Mouse (Mus musculus) right cerebral cortex, adult 2 months (tissue): ENCODE measurements around the gene Chic2.

Experiments
- DNase-seq, 2 experiments: peaks; one replicate each; pipeline ENCODE4 v3.0.0; 2021 to 2022; ENCODE audit warnings: low spot score in 2 of 2

Gene Chic2

DNA sequence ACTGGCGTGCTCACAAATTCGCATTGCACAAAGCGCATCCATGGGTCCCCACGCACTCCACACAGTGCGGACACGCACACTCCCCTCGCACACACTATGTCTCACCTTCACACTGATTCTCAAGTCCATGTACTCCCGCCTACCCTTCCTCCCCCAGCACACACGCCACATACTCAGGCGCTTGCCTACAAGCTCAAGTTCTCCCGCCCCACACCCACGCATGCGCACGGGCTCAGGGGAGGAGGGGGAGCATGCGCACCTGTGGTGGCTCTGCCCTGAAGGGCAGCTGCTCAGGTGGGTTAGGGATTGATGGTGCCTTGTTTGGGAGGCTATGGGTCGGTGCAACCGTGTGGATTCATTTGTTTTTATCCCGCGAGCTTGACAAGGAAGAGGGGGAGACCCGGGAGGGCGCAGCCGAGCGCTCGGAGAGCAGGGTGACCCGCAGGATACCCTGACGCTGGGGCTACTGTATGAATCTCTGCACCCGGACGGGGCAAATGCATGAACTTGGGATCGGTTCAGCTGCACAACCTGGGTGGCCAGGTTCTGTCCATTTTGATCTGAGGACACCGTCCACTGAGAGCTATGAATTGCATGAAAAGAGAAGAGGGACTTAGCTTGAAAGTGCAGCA, 22.7 kb upstream of the Chic2 start:
- peak in 1 of 2 experiments; percentile 50 for DNase-seq

- no peak for DNase-seq
These were observed 22.1 kb upstream of the Chic2 start for GRCm38 (mm10) chr5:75066715-75067114.

GRCm38 (mm10) chr5:75063177-75063576, 18.6 kb upstream of the Chic2 start:
- DNase-seq = no peak

DNA sequence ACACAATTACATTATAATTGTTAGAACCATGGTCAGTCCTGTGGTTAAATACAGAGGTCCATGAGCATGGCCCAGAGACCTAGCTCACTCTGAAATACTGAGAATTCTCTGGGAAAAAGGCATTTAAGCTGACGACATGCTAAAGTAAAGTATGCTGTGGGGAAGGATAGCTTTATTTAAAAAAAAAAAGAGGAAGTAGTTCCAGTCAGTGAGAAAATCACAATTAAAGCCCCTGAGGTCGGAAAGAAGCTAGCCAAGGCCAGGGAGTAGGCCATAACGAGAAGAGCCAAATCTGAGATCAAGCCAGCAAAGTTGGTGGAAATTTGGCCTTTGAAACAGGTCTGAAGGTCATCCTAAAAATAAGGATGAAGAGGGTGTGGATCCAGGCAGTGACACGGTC, 6.5 kb upstream of the Chic2 start:
- DNase-seq = no peak

GRCm38 (mm10) chr5:75046681-75047321, 2.2 kb upstream of the Chic2 start:
- peak in 1 of 2 experiments; percentile 43 for DNase-seq

DNA sequence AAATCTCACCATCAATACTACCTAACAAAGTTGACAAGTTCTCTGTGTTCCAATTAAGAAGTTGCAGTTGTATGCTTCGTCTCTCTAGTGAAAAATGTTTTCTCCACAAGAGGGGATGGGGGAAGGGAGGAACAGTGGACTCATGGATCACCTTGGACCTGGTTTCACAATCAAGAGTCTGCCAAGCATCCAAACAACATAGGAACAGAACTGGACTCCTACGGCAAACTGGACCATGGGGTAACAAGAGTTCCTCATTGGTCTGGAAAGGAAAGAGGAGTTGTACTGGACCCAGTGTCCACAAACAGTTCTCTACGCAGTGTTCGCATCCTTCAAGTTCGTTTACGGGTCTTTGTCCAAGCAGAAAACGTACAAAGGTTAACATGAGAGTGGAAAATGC, 797 bp upstream of the Chic2 start:
- no peak for DNase-seq

DNA sequence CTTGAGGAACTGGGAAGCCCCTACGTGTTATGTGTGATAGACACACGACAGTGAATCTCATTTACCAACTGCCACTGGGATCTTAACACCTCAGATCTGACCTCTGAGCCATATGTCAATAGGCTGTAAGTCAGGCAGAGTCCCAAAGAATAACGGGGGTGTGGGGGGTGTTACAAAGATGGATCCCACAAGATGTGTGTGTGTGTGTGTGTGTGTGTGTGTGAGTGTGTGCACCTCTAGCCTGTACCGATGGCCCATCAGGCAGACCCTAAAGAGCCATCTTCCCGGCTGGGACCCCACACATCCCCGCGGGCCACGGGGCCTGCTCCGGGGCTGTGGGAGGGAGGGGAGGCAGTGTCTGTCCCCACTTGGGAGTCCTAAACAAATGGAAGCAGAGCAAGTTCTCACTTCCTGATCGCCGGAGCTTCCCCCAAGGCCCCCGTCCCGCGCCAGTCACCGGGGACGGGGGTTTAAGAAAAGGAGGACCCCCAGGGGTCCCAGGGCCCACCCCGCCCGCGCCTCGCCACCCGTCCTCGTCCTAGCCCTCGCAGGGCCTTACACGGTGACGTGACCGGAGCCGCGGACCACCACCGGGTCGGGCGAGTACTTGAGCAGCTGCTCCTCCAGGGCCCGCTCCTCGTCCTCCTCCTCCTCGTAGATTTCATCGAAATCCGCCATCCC, 813 bp downstream of the Chic2 start:
- peak in 1 of 2 experiments; percentile 23 for DNase-seq

- DNase-seq = no peak
These were observed 1.5 kb downstream of the Chic2 start for GRCm38 (mm10) chr5:75043011-75043445.

- no peak for DNase-seq
These were observed 5.3 kb downstream of the Chic2 start for GRCm38 (mm10) chr5:75039307-75039706.

GRCm38 (mm10) chr5:75035475-75035874, 9.1 kb downstream of the Chic2 start:
- no peak for DNase-seq

- DNase-seq = no peak
These were observed 29.8 kb downstream of the Chic2 start for GRCm38 (mm10) chr5:75014768-75015167.

GRCm38 (mm10) chr5:75012771-75013421, 31.7 kb downstream of the Chic2 start:
- DNase-seq = no peak

DNA sequence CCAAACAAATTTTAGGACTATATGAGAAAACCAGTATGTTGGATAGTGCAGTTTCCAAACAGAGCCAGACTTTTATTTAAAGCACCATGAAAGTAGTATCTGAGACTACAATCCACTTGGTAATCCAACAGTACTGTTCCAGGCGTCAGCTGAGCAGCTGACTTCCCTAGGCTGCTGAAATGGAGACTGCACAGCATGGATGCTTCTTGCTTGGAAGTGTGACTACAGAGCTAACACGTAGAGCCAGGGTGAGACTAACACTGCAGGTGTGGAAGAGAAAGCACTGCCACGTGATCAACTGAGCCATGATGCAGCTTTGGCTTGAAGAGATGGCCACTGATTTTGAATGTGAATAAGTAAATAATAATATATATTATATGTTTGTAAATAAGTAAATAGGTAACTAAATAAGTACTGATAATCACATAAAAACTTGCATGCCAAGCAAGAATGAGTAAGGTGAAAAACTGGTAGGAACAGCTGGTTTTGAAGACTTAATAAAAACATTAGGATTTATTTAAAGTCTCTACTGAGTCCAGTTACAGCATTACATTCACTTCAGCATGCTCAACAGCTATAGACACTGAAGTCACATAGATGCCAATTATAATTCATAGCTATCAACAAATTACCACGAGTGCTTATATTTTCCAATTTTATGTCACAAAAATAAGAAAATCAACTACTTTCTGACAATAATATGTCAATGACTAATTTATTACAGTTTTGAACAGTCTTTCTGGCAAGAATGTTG, 32.4 kb downstream of the Chic2 start:
- DNase-seq = no peak

DNA sequence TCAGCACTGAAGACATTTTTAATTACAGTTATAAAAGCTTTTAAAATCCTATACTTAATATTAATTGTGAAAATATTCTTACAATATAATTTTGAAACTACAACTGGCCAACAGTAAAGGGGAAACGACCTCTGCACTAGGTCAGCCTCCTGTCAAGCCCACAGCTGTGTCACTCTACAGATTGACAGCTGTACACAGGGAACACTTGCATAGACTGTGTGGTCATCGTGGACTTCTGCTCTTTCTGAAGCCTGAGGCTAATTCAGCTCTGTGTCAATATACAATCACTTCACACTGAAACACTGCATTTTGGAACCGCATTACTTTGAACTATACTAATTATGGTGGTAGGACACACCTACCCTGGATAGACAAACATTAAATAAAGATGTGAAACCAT, 39.8 kb downstream of the Chic2 start:
- DNase-seq = no peak

DNA sequence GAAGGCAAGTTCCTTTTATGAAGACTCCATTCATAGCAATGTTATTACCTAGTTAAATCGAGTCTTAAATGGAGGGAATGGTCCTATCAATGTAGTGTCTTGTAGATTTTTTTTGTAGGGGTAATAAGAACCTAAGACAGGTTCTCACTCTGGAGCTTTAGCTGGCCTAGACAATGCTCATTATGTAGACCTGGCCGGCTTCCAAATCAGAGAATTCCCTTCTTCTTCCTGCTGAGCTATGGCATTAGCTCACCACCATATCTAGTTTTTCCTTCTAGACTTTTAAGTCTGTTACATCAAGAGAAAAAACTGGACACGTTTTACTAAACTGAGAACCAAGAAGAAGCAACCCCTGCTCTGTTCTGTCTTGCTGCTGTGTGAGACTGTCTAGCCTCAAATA, 42.5 kb downstream of the Chic2 start:
- DNase-seq = no peak

DNA sequence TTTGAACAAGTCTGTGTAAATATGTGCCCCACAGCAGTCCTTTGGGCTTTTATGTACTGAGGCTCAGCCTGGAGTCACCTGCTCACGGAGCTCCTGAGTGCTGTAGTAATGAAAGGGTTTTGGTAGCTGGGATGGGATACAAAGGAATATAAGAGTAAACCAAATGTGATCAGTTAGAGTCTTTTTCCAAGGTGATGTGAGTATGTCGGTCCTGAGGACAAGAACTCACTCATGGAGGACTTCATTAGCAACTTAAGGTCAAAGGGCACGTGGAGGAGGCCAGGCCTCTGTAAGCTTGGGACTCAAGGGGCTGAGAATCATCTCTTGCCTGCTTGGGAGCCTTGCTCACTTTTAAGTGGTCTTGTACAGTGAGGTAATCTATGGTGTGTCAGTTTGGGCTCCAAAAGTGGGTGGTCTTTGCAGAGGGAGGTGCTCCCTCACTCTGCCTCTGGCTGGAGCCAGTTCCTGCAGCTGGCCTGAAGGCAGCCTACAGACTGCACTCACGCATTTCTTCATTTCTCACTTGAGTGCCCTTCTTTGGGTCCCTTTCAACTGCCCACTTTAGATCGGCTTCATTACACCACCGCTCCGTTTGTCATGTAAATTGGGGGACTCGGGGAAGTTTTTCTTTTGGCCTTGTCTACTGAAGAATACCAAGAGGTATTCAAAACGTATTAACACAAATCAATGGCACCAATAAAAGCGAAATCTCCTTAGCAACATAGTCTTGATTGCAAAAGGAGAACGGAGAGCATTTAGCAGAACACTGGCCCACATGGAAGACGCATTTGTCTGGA, 45.7 kb downstream of the Chic2 start:
- no peak for DNase-seq

DNA sequence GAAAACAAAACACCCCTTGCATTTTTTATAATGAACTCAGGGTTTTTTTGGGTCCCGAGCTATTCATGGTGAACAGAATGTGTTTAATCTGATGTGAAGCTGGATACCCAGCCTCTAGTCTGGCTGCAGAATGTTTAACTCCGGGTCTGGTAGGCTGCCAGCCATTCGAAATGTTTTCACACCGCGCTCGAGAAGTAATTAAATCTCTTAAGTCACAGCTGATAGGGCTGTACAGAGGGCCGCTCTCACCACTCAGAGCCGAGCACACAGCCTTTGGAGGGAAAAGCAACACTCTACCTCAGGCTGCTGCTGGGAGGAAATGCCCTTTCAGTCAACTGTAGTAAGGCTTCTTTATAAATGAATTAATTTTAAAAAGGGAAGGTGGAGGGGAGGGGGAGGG, 49.6 kb downstream of the Chic2 start:
- peak; percentile 30 to 33 for DNase-seq

GRCm38 (mm10) chr5:74984101-74984500, 60.5 kb downstream of the Chic2 start:
- no peak for DNase-seq

DNA sequence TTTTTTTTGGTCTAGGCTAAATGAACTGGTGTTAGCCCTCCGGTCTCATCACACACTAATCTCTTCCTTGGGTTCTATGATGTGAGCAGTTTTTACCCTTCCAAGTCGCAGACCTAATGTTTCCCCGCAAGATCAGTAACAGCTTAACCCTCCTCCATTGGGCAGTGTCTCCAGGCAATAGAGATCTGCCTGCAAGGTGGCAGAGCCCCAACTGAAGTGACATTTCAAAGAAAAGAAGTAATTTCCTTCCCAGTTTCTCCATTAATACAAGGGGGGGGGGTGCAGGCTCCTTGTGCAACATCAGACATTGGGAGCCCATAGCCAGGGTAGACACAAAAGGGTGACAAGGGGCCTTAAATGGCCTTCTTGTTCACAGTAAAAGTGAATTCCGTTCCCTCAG, 64.0 kb downstream of the Chic2 start:
- no peak for DNase-seq

DNA sequence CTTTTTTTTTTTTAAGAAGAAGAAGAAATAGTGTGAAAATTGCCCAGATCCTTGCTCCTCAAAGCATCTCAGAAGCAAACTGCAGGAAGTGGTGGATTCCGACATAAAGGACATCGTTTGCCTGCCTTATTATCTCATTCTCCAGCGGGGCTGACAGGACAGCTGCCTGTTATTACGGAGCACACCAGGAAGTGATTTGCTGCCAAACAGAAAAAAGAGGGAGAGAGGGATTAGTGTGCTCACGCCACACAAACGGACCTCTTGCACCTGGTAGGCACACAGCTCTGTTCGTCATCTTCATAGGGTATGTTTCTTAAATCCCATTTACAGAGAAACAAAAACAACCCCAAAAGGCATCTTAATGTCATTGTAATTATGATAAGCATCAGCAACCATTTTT, 64.4 kb downstream of the Chic2 start:
- DNase-seq = no peak

DNA sequence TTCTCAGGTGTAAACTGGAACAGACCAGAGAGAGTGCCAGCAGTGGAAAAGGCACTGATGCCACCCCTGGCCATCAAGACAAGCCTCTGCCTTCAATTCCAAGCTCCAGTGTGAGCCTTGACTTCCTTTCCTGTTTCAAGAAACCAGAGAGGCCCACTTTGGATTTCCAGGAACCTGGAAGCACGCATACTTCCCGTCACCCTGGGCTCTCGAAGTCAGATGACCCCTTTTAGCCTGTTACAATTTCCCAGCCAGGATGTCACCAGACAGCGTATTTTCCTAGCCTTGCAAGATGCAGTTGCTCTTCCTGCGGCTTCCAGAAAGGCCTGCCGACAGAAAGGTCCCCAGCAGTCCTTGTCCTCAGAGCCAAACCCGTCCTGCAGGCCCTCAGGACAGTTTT, 65.0 kb downstream of the Chic2 start:
- DNase-seq = no peak
